Mouse (Mus musculus) lung, postnatal 0 days (tissue): ENCODE measurements at regions not wholly inside any gene's neighbourhood (a gene's known extent, or its start where the extent isn't known, plus 50 kb on each side); places are given as distances from the start of the nearest gene placed in this dataset.

Source experiments
- CTCF ChIP-seq: IDR thresholded peaks from 2 replicates; pipeline ENCODE4 v1.5.1; 2016; ENCODE audit warnings: antibody characterized with exemption, mild to moderate bottlenecking
- EP300 ChIP-seq: IDR thresholded peaks from 2 replicates; pipeline ENCODE4 v1.6.1; 2016; ENCODE audit warnings: antibody characterized with exemption, mild to moderate bottlenecking, control low read depth

DNA sequence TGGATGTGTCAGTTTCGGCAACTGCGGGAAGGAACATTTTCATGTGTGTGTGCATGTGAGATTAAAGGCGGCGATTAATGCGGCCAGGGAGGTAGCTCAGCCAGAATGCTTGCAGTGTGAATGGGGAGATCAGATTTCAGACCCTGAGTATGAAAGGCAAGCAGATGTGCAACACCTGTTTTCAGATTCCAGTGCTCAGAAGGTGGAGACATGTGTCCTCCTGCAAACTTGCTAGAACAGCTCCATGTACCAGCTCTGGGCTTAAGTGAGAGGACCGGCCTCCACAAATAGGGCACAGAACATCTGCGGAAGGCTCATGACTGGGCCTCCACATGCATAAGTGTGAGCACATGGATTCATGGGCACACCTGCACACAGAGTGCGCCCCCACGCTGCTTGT, 547.1 kb downstream of the Fam19a2 start:
- TF ChIP-seq CTCF = no peak
- no peak for TF ChIP-seq EP300
